8 mouse cellular contexts compared by ENCODE assay signal in the genomic region with DNA sequence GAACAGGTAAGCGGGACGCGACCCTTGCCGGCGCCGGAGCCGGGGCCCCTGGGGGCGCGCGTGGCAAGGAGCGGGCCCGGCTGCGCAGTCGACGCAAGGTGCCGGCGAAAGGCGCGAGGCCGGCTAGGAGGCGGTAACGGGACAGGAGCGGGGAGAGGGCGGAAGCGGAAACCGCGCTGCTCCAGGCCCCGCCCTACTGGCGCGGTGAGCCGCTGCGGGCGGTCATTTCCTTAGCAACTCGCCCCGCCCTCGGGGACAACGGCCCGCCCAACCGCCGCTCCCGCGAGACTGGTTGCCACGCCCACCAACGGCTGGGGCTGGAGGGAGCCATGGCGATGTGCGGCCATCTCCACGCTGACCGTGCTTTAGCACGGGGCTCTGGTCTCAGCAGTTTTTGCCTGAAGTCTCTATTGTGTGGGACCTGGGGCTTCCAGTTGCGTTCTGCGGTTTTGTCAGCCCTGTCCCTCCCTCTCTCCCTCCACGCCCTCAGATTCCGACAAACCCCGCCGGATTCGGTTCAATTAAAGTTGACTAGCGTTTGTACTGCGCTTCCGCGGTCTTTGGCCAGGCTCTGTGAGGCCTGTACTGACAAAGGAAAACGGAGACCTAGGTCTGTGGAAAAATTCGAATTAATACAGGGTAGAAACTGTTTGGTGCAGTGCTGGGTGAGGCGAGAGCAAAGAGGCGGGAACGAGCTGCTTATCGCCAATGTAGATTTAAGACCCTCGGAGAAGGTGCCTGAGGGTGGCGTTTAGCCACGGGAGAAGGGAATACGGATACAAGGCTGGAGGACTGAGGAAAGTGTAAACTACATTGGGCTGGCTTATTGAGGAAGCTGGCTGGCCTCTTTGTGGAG. TPM values are rescaled to one million over a fixed set of nuclear protein-coding genes. Genes with fewer than 3 reads are reported as not detected.
DNase-seq lines count a peak whose midpoint lies in the region; ATAC-seq lines count a peak whose summit lies in the region.

Ppm1g (minus strand) TSS at position 240 of the 856 bp plus-strand sequence.

- under 1% methylated on average over 70 of the region's 70 CpGs for WGBS in hindbrain, embryonic 10.5 days

- peak; percentile 75 for DNase-seq in MEL-GATA-1-ER (ENCODE audit: extremely low read depth, low read depth)
- peak; percentile 97 for DNase-seq in cerebellum, adult 8-10 months
- peak; percentile 97 for DNase-seq in hindbrain, embryonic 10.5 days (ENCODE audit: low spot score)
- peak; percentile 98 to 99 for DNase-seq in layer of hippocampus, postnatal 10 days (ENCODE audit: low spot score in 2 of 2)
- DNase-seq in lung, postnatal 10 days = peak; percentile 98
- peak; percentile 99 for DNase-seq in ovary, postnatal 36 days (ENCODE audit: low spot score)
- DNase-seq in thymus, postnatal 25 days = peak; percentile 98

- peak; percentile 90 for ATAC-seq in frontal cortex, adult (ENCODE audit: low TSS enrichment)

- no peaks in the 10 kb centered on the region for H3K9me3 ChIP-seq in hindbrain, embryonic 10.5 days

- no peaks in the 10 kb centered on the region for H3K27me3 ChIP-seq in hindbrain, embryonic 10.5 days (ENCODE audit: insufficient read depth, poor library complexity, severe bottlenecking)

- H3K36me3 ChIP-seq in hindbrain, embryonic 10.5 days = 0 out of 2 replicates have a peak, but pooled peaks cover 10% of the 10 kb centered on the region

- peak within 1 kb of the TSS; percentile 97 for H3K27ac ChIP-seq in hindbrain, embryonic 10.5 days

- peaks cover 18% of the 10 kb centered on the region for H3K4me1 ChIP-seq in hindbrain, embryonic 10.5 days (replicated peaks)

- peak within 1 kb of the TSS; percentile 99 for H3K4me3 ChIP-seq in hindbrain, embryonic 10.5 days

RNA-seq across cellular contexts. Expression of gene Ppm1g, which starts in this region (rescaled TPM):
- 172 and 197 TPM in 2 replicates for polyA plus RNA-seq in hindbrain, embryonic 10.5 days (2016; fragmentation: Nextera tagmentation; extraction: Ambion mirVana)
- 100 to 1,000 TPM; 102 to 107 TPM for total RNA-seq in layer of hippocampus, postnatal 10 days (2021)

Comparison
In these comparisons a context has a peak if more than half of its experiments do, and no peak if none do; other contexts are left out.
1. Peak in every context shown above with its lines: DNase-seq, ATAC-seq, H3K4me3 ChIP-seq and H3K27ac ChIP-seq.